Mouse (Mus musculus) heart, embryonic 11.5 days (tissue): ENCODE data around the gene Grin2b. TPM values are rescaled to one million over a fixed set of nuclear protein-coding genes. Genes with fewer than 3 reads are reported as not detected.

Experiments used
- microRNA-seq: library from miRNA; unstranded; fragments of <30 nt; microRNA quantifications from one replicate; pipeline ENCODE4, GENCODE M21; 2016; ENCODE audit warnings: borderline number of aligned reads
- polyA plus RNA-seq: library from polyadenylated mRNA; unstranded; fragments of >200 nt; fragmentation: Nextera tagmentation; extraction: Ambion mirVana; gene quantifications from 2 replicates; pipeline ENCODE4 v1.2.1, GENCODE M21; 2014

The Grin2b gene
- polyA plus RNA-seq, 1 experiment from 2014 or later, result 0.04 TPM

Small RNAs within 50 kb of the gene (microRNA-seq; reads per million reads assigned to microRNA genes)
- gene Gm22892, result not detected

Other genes with a start within 250 kb of the Grin2b start
- not detected in 2 replicates for gene Gm8994, start 154.0 kb upstream of the Grin2b start, polyA plus RNA-seq
- not detected in 2 replicates for gene E330021D16Rik, start 242.1 kb upstream of the Grin2b start, polyA plus RNA-seq